Mouse (Mus musculus) neural tube, embryonic 14.5 days (tissue): ENCODE results near the gene Gm5799. TPM values are rescaled to one million over a fixed set of nuclear protein-coding genes. Genes with fewer than 3 reads are reported as not detected.

Experiments used
- polyA plus RNA-seq: library from polyadenylated mRNA; unstranded; fragments of >200 nt; fragmentation: Nextera tagmentation; extraction: Ambion mirVana; gene quantifications from 2 replicates; pipeline ENCODE4 v1.2.1, GENCODE M21; 2014

Gm5799 gene
- polyA plus RNA-seq, 1 experiment from 2014 or later: not detected

Other genes with a start within 250 kb of the Gm5799 start
- gene Gm8127, start 249.7 kb upstream of the Gm5799 start, polyA plus RNA-seq: not detected in 2 replicates
- not detected in 2 replicates for gene 1700001F09Rik, start 195.8 kb upstream of the Gm5799 start, polyA plus RNA-seq
- not detected in 2 replicates for gene Gm8138, start 127.2 kb upstream of the Gm5799 start, polyA plus RNA-seq
- gene Gm17654, start 35.6 kb downstream of the Gm5799 start, polyA plus RNA-seq: not detected in 2 replicates
- gene Gm10375, start 64.4 kb downstream of the Gm5799 start, polyA plus RNA-seq: not detected in 2 replicates
- gene Gm8165, start 133.6 kb downstream of the Gm5799 start, polyA plus RNA-seq: not detected in 2 replicates
- 0.50 and 1.1 TPM in 2 replicates for gene Gm7324, start 154.3 kb downstream of the Gm5799 start, polyA plus RNA-seq
- not detected in 2 replicates for gene Gm16506, start 183.9 kb downstream of the Gm5799 start, polyA plus RNA-seq
- gene Gm6526, start 204.3 kb downstream of the Gm5799 start, polyA plus RNA-seq: not detected in 2 replicates
- gene Gm8180, start 241.2 kb downstream of the Gm5799 start, polyA plus RNA-seq: not detected in 2 replicates